Mouse (Mus musculus): Measurements from ENCODE around the gene Tbc1d22b.

DNA sequence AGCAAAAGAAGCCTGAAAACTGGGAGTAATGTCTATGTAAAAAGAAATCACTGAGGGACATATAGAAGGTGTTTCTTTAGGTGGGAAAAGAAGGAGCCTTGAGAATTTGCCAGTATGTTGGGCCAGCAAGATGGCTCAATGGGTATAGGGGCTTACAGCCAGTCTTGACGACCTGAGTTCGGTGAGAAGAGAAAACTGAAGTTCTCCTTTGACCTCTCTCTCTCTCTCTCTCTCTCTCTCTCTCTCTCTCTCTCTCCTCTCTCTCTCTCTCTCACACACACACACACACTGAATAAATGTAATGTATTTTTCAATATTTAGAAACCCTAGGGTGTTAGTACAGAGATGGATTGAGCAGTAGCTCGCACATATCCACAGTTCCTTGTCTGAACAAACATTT lies 1.1 kb upstream of the Tbc1d22b start:
- TF ChIP-seq CTCF (conservative IDR thresholded peaks at IDR 0.05; ENCODE audit: low read length): no peak
- TF ChIP-seq POU5F1 (IDR thresholded peaks at IDR 0.05; ENCODE audit: borderline replicate concordance, low read length): no peak

Data from E14TG2a.4 (cell line).